Mouse (Mus musculus) myocyte (in vitro differentiated cells): Measurements from ENCODE around the gene Ccin.

Experiments used
- CEBPB ChIP-seq: IDR thresholded peaks from 2 replicates; pipeline ENCODE4 v1.6.1; 2011; ENCODE audit warnings: mild to moderate bottlenecking, moderate library complexity; ENCODE audit not compliant: poor library complexity, insufficient read depth, severe bottlenecking
- E2F4 ChIP-seq: IDR thresholded peaks from one replicate; pipeline ENCODE4 v1.6.1; 2011; ENCODE audit warnings: mild to moderate bottlenecking, control low read depth, moderate library complexity; ENCODE audit not compliant: insufficient read depth
- MYOD1 ChIP-seq, 3 experiments: IDR thresholded peaks; one replicate each; pipeline ENCODE4 v1.6.1; 2011; ENCODE audit warnings: control low read depth in 2 of 3, low read depth in 2 of 3, mild to moderate bottlenecking in 2 of 3, moderate library complexity in 1 of 3; ENCODE audit not compliant: insufficient read length in 2 of 3, control insufficient read depth in 1 of 3
- MYOG ChIP-seq, 3 experiments: IDR thresholded peaks; one replicate each; pipeline ENCODE4 v1.6.1; 2011; ENCODE audit warnings: control low read depth in 2 of 3, low read depth in 2 of 3, mild to moderate bottlenecking in 2 of 3; ENCODE audit not compliant: insufficient read length in 2 of 3, control insufficient read depth in 1 of 3, insufficient read depth in 1 of 3
- POLR2A ChIP-seq: IDR thresholded peaks from one replicate; pipeline ENCODE4 v1.6.1; 2011; ENCODE audit warnings: low read depth, mild to moderate bottlenecking, control low read depth, moderate library complexity; ENCODE audit not compliant: insufficient read length
- POLR2AphosphoS2 ChIP-seq: IDR thresholded peaks from one replicate; pipeline ENCODE4 v1.6.1; 2011; ENCODE audit warnings: low read depth, control low read depth; ENCODE audit not compliant: insufficient read length
- REST ChIP-seq: IDR thresholded peaks from one replicate; pipeline ENCODE4 v1.6.1; 2011; ENCODE audit warnings: mild to moderate bottlenecking, control low read depth, moderate library complexity; ENCODE audit not compliant: insufficient read depth, insufficient read length
- TCF3 ChIP-seq: IDR thresholded peaks from one replicate; pipeline ENCODE4 v1.6.1; 2011; ENCODE audit warnings: low read depth, control low read depth; ENCODE audit not compliant: insufficient read length

DNA sequence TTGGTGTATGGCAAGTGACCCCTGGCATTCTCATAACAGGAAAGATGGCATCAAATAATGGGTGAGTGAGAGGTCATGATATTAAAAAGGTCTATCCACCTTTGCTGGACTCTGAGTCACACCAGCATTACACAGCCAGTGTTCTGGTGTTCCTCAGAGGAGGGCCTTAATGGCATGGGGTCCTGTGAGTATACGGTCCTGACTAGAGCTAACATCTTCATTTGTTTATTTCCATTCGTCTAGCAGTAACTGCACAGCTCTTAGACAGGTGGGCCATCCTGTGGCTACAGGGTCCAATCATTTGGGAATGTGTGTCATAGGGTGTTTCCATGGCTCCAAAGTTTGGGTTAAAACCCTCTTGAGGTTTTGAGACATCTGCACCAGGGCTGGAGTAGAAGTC, 11.1 kb downstream of the Ccin start:
- TF ChIP-seq POLR2A = no peak
- no peak for TF ChIP-seq E2F4
- TF ChIP-seq REST = no peak
- TF ChIP-seq CEBPB = no peak
- no peak for TF ChIP-seq MYOG (IDR thresholded peaks at IDR 0.05; ENCODE audit: control insufficient read depth in 1 of 3, insufficient read depth in 1 of 3, insufficient read length in 2 of 3, low read depth in 2 of 3)
- no peak for TF ChIP-seq POLR2AphosphoS2
- no peak for TF ChIP-seq TCF3
- no peak for TF ChIP-seq MYOD1 (IDR thresholded peaks at IDR 0.05; ENCODE audit: control insufficient read depth in 1 of 3, insufficient read length in 2 of 3, low read depth in 2 of 3)
